Mouse (Mus musculus) kidney, postnatal 36 days (tissue): ENCODE results near the gene Slc9a5.

Experiments used
- DNase-seq, 2 experiments: peaks; one replicate each; pipeline ENCODE4 v3.0.0; 2021 to 2022; ENCODE audit warnings: mixed read lengths in 2 of 2

The Slc9a5 gene

DNA sequence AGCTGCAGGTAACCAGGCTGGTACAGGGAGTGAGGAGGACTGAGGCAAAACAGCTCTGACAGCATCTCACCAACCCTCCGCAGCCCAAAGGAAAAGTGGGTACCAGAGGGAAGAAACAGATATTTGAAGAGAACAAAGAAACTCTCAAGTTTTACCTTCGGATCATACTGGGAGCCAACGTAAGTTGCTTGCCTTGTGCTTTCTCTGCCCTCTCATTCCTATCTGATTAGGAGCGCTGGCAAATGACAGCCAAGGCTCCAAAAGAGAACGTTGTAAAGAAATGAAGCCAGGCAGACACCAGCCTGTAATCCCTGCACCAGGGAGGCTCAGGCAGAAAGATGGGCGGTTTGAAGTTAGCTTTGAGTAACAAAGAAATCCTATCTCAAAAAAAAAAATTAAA, 21.7 kb upstream of the Slc9a5 start:
- DNase-seq = no peak

DNA sequence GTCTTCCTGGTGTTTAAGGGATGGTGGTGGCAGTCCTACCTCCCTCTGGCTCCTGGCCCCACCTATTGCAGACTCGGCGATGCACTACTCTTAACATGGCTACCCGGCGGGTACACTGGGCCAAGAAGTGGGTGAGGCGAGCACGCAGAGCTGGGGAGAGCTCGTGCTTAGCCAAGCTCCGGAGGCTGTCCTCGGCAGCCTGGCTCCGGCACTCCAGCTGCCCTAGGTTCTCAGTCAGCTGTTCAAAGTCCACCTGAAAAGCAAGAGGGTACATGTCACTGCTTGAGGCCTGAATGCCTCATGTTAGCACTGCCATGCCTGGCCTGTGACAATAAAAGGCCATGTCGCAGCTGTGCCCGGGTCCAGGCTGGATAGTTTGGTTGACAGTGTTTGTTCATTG, 18.3 kb upstream of the Slc9a5 start:
- DNase-seq = peak; percentile 41 to 54

DNA sequence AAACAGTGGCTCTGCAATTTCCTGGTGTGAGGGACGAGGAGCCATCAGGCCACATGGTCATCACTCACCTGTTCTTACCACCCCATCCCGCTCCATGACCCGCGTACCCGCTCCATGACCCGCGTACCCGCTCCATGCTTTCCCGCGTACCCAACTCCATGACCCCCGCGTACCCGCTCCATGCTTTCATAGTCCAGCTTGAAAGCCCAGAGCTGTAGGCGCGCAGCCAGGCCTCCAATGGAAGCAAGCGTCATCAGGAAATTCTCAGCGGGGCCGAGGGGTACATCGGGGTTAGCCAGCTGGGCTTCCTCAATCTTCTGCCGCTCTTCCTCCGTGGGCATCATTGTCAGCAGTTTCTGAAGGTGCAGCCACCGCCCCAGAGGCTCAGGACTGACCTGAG, 17.2 kb upstream of the Slc9a5 start:
- DNase-seq = no peak

DNA sequence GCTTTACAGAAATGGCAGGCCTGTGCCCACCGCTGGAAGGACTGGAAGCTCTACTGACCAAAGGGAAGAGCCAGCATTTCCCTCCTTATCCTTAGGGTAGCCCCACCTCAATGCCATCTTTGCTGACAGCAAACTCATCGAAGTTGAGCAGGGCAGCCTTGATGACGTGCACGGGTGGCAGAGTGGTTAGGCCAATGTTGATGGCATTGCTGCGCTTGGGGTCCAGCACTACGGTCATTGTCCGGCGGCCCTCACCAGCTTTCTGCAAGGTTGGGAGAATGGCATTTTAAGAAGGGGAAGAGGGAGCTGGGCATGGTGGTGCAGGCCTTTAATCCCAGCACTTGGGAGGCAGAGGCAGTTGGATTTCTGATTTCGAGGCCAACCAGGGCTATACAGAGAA, 16.7 kb upstream of the Slc9a5 start:
- no peak for DNase-seq

DNA sequence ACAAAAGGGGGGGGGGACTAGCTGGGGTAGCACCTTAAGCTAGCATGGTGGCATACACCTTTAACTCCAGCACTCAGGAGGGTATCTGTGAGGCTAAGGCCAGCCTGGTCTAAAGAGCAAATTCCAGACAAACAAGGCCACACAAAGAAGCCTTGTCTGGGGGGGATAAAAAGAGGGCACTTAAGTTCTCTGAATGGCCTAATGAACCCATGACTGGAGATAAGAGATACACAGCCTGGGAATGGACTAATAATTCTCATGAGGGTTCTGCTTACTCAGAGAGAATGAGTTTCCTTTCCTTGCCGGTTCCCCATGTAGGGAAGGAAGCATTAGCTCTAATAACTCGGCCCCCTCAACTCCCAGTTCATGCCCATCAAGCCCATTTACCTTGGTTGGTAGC, 16.1 kb upstream of the Slc9a5 start:
- no peak for DNase-seq

DNA sequence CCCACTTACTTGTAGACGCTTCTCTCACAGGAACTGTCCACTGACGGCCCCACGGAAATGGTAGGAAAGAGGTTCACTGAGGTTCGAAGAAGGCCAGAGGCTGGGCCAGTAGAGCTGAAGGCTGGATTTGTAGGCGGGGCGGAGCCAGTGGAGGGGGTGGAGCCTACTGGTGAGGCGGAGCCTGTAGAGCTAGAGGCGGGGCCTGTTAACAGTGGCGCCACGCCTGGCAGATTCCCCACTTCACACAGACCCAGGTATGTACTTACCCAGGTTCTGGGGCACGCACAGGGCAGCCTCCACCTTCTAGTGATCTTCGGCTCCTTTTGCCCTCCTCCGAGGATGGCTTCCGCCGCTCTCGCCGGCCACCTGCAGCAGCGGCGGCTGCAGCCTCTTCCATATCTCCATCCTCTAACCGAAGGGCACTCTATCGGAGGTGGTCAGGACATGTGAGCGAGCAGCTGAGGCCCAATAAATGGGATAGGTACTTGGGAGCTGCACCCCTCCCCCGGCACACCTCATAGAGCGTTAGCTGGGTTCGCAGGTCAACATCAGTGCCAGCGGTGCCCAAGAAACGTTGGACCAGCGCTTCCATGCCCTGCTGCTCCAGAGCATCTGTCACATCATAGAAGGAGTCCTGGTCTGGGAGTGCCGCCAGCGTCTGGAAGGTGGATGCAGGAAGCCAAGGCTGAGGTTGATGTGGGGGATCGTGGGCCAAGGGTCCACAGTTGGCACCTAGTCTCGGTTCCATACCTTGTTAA, 12.1 kb upstream of the Slc9a5 start:
- DNase-seq = peak in 1 of 2 experiments; percentile 46

DNA sequence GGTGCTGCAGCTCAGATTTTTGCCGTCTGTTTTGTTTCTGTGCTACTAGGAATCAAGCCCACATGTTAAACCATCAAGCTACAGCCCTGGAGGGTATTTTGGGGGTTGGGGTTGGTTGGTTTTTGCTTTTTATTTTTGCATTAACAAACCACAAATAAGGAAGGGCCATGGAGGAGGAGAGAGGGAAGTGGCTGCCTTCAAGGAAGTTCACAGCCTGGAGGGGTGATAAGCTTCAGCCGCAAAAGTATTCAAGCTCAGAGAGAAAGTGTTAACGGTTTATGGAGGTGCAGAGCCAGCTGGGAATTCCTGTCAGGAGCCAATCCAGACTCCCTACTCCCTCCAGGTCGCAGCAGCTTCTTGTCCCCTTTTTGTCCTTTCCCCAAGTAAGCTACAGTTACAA, 9.7 kb upstream of the Slc9a5 start:
- DNase-seq = no peak

DNA sequence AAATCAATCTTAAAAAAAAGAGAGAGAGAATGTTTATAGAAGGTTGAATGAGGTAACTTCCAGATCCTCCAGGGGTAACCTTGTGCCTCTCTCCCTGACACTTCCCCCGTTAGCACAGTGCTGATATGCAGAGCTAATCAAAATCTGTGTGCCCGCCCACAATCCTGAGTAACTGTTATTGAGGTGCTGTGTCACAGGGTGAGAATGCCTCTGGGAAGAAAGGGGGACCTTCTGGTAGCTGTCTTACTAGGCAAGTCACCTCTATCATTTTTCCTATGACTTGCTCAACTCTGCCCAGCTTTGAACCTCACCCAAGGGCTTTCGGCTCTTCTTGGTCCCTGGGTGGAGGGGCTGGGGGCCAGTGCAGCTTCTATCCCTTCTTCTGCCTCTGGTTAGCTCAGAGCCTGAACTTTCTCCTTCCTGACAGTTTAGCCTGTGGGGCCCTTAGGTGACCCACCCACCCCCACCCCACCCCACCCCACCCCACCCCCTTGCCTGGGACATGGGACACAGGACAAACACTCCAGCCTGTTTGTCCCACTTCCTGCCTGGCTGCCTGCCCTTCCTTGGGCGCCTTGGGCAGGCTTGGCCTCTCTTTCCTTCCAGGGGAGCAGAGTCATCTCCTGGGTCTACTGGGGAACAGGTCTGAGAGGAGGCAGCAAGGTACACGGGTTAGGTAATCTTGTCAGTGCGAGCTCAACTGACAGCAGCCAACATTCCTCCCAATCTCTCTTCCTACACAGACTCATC, 8.6 kb upstream of the Slc9a5 start:
- peak; percentile 64 to 73 for DNase-seq

DNA sequence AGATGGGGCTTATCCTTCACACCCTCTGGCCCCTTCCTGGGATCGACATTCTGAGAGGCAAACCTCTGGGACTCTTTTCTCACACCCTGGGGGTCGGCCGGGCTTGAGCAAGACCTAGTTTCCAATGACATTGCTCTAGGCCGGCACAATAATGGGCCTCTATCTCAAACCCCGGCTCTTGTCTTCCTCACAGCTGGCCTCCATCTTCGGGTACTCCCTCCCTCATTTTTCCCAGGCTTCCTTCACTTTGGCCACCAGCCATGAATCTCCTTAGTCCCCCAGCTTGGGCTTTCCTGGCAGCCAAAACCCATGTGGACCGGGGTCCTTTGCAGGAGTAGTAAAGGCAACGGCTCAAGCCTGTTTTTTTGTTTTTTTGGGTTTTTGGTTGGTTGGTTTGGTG, 7.2 kb upstream of the Slc9a5 start:
- no peak for DNase-seq

DNA sequence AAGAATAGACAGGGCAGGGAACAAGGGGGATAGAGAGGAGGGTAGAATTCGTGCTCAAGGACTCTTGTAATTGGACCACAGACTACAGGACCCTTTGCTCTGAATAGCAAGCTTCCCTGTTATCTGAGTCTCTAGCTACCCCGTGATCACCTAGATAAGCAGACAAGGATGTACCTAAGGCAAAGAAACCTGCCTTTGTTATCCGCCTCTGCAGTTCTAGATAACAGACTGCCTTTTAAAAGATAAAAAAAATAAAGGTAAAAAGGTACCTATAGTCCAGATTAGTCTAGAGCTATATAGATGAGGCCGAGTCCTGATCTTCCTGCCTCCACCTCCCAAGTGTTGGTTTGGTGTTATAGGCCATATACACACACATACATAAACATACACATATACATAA, 5.9 kb upstream of the Slc9a5 start:
- no peak for DNase-seq

DNA sequence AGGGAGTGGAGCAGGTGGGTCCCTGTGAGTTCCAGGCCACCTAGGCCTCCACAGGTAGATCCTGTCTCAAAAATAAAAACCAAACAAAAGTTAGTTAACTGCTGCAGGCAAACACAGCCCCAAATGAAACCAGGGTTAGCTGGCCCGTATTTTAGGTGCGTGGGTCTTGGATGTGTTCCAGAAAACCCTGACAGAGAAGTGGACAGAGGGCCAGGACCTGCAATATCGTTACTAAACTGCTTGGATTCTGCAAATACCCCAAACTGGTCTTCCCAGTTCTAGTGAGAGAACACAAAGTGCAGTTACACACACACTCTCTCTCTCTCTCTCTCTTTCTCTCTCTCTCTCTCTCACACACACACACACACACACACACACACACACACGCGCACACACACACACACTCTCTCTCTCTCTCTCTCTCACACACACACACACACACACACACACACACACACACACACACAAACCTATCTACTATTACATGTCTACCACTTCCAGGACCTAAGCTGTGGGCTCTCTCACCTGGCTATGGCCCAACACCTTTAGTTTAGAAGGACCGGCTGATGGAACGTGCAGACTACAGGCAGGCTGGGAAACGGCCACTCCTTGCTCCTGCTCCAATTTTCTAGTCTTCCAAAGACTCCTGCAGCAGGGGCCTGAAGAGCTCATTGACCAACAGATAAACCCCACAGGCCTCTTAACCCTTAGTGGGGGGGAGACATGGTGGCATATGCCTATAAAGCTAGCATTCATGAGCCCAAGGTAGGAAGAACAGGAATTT, 4.7 kb upstream of the Slc9a5 start:
- DNase-seq = no peak

DNA sequence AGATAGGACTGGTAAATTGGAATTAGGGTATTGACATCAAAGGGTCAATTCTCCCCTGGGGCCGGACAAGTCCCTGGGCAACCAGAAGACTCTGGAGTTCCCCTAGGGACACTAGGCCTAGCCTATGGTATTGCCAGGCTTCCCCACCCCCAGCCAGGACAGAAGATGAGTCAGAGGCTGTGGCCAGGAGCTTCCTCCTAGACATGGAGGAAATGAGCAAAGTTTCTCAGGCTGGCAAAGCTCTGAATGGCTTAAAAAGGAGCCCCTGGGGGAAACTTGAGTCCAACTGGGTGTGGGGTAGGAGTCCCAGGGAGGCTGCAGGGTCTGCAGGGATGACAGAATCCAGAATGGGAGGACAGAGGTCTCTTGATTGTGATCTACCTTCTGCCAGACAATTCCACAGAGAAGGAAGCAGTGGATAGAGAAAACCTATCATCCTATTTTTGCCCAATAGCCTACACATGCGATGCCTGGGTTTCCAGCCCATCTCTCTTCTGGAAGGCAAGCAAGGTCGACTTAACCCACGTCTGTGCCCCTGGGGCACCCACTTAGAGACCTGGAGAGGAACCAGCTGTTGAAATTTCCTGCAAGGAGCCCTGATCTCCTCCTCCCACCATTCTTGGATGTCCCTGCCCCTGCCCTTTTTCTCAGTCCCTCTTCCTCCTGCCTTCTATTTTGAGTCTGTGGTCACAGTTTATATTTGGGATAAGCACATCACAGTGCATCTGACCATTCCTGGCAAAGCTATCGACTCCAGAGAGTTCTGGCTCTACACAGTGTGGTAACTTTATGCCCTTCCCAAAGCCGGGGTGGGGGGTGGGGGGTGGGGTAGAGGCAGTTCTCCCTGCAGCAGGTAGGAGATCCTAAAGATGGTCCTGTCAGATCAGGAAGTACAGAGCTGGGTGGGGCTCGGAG, 3.3 kb upstream of the Slc9a5 start:
- peak; percentile 63 to 69 for DNase-seq

DNA sequence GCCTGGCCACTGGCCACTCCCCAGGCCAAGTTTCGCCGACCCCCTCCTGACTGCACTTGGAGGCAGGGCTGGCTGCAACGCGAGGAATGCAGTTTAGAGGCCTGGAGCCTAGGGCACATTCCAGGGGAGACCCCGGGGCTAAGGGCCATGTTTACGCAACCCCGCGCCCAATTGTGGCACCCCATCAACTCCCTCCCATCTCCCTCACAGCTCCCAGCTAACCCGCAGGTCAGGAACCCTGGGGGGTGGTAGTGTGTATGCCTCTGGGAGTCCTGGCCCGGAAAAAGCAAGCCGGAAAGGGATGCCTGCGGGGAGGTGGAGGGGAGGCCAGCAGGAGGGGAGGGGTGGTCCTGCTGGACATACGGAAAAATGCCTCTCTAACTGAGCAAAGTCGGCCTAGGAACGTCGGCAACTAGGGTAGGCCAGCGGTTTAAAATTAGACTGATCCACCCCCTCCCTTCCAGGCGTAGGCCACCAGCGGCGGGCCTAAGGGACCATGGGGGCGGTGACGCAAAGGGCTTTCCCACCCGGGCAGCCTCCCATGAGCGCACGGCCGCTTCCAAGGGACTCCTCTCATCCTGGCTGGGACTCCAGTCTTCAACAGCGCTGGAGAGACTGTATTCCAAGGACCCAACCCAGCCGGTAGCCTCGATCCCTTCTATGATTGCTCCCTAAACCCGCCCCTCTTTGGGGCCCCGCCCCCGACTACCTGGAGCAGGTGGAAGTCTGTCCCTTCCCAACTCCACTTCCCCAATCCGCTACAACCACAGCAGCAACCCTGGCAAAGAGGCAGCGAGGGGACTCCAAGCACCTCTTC, 1.8 kb upstream of the Slc9a5 start:
- peak; percentile 82 to 86 for DNase-seq

DNA sequence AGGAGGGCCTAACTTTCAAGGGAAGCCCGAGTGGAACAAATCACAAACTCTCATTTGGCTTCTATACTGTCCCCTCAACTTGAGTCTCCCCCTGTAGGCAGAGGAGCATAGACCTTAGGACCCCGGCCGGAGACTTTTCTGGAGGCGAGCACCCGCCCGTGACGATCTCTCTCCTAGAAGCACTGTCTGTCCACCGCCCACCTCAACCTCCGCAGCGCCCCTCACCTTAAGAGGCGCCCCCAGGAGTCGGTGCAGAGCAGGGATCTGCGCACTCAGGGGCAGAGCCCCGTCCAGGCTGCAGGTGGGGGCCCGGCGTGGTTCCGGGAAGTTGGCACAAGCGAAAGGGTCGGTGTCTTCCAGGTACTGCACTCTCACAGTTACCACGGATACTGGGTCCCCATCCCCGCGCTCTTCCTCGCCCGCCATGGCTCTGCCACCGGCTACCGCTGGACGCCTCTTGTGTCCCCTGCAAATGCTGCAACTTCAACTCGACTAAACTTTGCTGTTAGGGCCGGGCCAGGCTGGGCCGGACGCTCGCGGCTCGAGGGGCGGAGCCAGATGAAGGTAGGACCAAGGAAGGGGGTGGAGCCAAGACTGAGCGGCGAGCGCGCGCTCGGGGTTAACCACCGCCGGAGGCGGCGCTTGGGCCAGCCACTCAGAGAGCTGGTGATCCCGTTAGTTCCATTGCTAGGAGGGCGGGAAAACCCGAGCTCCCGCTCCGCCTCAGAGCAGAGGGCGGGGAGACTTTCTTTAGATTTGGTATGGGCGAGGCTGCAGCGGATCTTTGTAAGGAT, 1.0 kb upstream of the Slc9a5 start, which contains the start of gene Fhod1:
Fhod1 (minus strand) TSS at position 526 of the 794 bp plus-strand sequence.
- DNase-seq = peak; percentile 99

DNA sequence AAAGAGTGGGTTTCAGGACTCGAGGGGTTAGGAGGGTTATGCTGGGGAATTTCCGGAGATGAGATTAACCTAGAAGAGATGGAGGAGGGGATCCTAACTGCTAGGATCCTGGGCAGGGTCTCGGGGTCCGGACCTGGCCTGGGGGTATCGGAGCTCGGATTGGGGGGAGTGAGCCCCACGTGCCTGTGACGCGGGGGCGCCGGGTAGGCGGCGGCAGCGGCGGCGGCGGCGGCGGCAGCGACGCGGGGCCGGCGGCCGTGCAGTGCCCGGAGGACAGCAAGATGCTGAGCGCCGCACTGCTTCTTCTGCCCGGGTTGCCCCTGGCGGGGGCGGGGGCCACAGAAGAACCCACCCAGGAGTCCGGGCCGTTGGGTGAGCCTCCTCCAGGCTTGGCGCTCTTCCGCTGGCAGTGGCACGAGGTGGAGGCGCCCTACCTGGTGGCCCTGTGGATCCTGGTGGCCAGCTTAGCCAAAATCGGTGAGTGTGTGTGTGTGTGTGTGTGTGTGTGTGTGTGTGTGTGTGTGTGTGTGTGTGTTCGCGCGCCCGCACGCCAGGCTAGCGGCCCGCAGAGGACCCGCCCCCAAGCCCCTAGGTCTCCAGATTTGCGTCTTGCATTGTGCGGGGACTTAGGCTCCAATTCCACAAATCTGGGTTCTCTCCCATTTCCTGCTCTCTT, 591 bp downstream of the Slc9a5 start:
- no peak for DNase-seq

DNA sequence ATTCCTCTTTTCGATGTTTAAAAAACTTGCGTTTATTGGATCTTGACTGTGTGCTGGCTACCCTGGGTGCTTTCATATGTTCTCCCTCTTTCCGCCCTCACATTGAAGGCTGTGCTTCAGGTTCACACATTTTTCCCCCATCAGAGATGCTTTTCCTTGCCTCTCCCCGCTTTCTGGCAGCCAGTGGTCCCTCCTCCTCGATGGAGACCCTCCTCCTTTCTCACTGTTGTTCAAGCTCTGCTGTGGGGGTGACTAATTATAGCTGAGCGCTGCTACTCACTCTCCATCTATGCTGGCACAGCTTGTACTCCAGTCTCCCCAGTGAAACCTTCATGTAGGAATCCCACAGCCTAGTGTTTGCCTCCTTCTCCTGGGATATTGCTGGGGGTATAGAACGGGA, 1.5 kb downstream of the Slc9a5 start:
- no peak for DNase-seq

DNA sequence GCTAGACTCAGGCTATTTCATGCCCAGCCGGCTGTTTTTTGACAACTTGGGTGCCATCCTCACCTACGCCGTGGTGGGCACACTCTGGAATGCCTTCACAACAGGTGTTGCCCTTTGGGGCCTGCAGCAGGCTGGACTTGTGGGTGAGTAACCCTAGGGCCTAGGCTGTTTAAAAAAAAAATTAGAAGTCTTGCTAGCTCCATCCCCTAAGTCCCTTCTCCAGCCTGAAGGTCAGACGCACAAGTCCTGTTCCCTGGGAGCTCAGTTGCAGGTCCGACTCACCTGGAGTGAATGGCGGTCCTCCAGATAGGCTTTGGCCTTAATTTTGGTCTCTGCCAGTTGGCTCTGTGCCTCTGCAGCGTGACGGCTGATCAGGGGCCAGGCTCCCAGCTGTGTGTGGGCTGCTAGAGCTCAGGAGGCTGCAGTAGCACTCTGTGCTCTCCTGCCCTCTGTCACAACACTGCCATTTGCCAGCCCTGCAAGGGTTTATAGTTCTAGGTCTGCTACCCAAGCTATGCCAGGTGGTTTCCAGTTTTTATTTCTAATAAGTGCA, 5.0 kb downstream of the Slc9a5 start:
- no peak for DNase-seq

DNA sequence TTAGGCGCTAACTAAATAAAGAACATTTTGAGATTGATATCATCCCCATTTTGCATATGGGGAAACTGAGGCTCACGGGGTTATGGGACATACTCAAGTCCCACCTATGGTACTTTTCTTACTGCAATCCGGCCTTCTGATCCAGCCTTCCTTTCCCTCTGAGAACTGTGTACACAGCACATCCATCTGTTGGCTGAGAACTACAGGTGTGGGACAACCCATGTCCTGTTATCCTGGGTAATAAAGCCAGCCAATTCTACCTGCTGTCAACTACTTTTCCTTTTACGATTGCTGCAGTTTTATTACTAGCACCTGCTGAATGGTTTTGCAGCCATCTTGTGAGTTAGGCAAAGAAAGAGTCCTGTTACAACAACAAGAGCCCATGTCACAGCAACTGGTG, 5.9 kb downstream of the Slc9a5 start:
- DNase-seq = no peak

DNA sequence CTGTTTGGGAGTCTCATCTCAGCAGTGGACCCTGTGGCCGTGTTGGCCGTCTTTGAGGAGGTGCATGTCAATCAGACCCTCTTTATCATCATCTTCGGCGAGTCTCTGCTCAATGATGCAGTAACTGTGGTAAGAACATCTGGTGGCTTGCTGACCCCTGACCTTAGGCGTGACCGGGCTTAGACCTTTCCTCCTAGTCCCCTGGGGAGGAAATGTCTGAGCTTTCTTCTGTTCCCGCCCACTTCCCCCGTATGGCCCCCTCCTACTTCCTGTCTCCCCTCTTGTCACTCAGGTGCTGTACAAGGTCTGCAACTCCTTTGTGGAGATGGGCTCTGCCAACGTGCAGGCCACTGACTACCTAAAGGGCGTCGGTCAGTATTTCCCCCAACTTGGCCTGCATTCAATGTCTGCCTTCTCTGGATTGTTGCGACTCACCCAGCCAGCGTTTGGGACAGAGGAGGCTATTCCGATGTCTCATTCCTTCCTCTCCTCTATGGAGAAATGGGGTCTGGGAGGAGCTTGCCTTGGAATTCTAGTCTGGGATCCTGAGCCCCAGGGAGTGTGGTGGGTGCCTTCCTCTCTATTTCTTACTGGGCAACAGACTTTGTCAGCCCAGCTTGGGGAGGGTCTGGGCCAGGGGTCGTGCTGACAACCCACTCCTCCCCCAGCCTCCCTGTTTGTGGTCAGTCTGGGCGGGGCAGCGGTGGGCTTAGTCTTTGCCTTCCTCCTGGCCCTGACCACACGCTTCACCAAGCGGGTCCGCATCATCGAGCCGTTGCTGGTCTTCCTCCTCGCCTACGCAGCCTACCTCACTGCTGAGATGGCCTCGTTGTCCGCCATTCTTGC, 6.8 kb downstream of the Slc9a5 start:
- DNase-seq = peak; percentile 74 to 77
